Mouse (Mus musculus) layer of hippocampus, adult 9-10 months (tissue): ENCODE measurements around the gene Slc16a4.

Source experiments
- DNase-seq: peaks from one replicate; pipeline ENCODE4 v3.0.0; 2022; ENCODE audit warnings: low spot score

Slc16a4 gene

GRCm38 (mm10) chr3:107360341-107360740, 69.3 kb downstream of the Slc16a4 start:
- no peak for DNase-seq
